Mouse (Mus musculus): ENCODE measurements around the gene Mettl4.

- TF ChIP-seq TAL1 (IDR thresholded peaks at IDR 0.05; ENCODE audit: low read length): no peak
- TF ChIP-seq GATA1 (IDR thresholded peaks at IDR 0.05; ENCODE audit: low read length): no peak
These were observed 18.7 kb upstream of the Mettl4 start for GRCm38 (mm10) chr17:94768491-94768890.

Data from erythroblast, embryonic 14.5 days (primary cell).